Mouse (Mus musculus): ENCODE measurements around the gene Cdkn2aip. TPM values are rescaled to one million over a fixed set of nuclear protein-coding genes. Genes with fewer than 3 reads are reported as not detected.

Gene Cdkn2aip
- polyA plus RNA-seq, 2 experiments: 11.6 to 22.3 TPM

- ATAC-seq (ENCODE audit: low FRiP score, low read depth): no peak
- no peak overlapping the region for H3K4me2 ChIP-seq (replicated peaks; ENCODE audit: low read depth, low read length, severe bottlenecking)
- 54% methylated on average over 14 of the region's 14 CpGs for WGBS
- DNase-seq (ENCODE audit: low spot score): no peak
- H3K9me3 ChIP-seq (ENCODE audit: control insufficient read depth, low read length): no peaks in the 10 kb centered on the region
- no peak overlapping the region for H3K9ac ChIP-seq (ENCODE audit: low read depth, low read length, severe bottlenecking)
- H3K27ac ChIP-seq (replicated peaks; ENCODE audit: low read depth, low read length): no peak overlapping the region
- no peaks in the 10 kb centered on the region for H3K36me3 ChIP-seq (ENCODE audit: control insufficient read depth, insufficient read depth, low read length)
- H3K27me3 ChIP-seq (ENCODE audit: control insufficient read depth, insufficient read depth, low read length): no peaks in the 10 kb centered on the region
- no peak for TF ChIP-seq POLR2A (IDR thresholded peaks at IDR 0.05; ENCODE audit: borderline replicate concordance, extremely low read depth, insufficient read depth, insufficient read length)
- no peaks in the 10 kb centered on the region for H3K4me1 ChIP-seq (ENCODE audit: control insufficient read depth, insufficient read depth, low read length)
- no peak overlapping the region for H3K4me3 ChIP-seq (replicated peaks; ENCODE audit: low read length)
Observed at GRCm38 (mm10) chr8:47750096-47750495, 36.4 kb upstream of the Cdkn2aip start.

- no peaks in the 10 kb centered on the region for H3K36me3 ChIP-seq (ENCODE audit: control insufficient read depth, insufficient read depth, low read length)
- DNase-seq (ENCODE audit: low spot score): no peak
- ATAC-seq (ENCODE audit: low FRiP score, low read depth): no peak
- H3K4me3 ChIP-seq (replicated peaks; ENCODE audit: low read length): no peak overlapping the region
- H3K27me3 ChIP-seq (ENCODE audit: control insufficient read depth, insufficient read depth, low read length): no peaks in the 10 kb centered on the region
- 63% methylated on average over 8 of the region's 8 CpGs for WGBS
- no peak overlapping the region for H3K27ac ChIP-seq (replicated peaks; ENCODE audit: low read depth, low read length)
- no peak overlapping the region for H3K4me2 ChIP-seq (replicated peaks; ENCODE audit: low read depth, low read length, severe bottlenecking)
- H3K9me3 ChIP-seq (ENCODE audit: control insufficient read depth, low read length): no peaks in the 10 kb centered on the region
- TF ChIP-seq POLR2A (IDR thresholded peaks at IDR 0.05; ENCODE audit: borderline replicate concordance, extremely low read depth, insufficient read depth, insufficient read length): no peak
- no peak overlapping the region for H3K9ac ChIP-seq (ENCODE audit: low read depth, low read length, severe bottlenecking)
- no peaks in the 10 kb centered on the region for H3K4me1 ChIP-seq (ENCODE audit: control insufficient read depth, insufficient read depth, low read length)
Observed at GRCm38 (mm10) chr8:47749491-47749890, 35.8 kb upstream of the Cdkn2aip start.

GRCm38 (mm10) chr8:47746304-47746703, 32.6 kb upstream of the Cdkn2aip start:
- no peak overlapping the region for H3K27ac ChIP-seq (replicated peaks; ENCODE audit: low read depth, low read length)
- H3K9me3 ChIP-seq (ENCODE audit: control insufficient read depth, low read length): no peaks in the 10 kb centered on the region
- 59% methylated on average over 12 of the region's 12 CpGs for WGBS
- H3K4me3 ChIP-seq (replicated peaks; ENCODE audit: low read length): no peak overlapping the region
- no peak overlapping the region for H3K9ac ChIP-seq (ENCODE audit: low read depth, low read length, severe bottlenecking)
- H3K4me1 ChIP-seq (ENCODE audit: control insufficient read depth, insufficient read depth, low read length): peaks cover 5% of the 10 kb centered on the region; the same call in 1 of the 2 replicates
- ATAC-seq (ENCODE audit: low FRiP score, low read depth): no peak
- H3K4me2 ChIP-seq (replicated peaks; ENCODE audit: low read depth, low read length, severe bottlenecking): no peak overlapping the region
- H3K27me3 ChIP-seq (ENCODE audit: control insufficient read depth, insufficient read depth, low read length): no peaks in the 10 kb centered on the region; the same call in 1 of the 2 replicates
- no peak for DNase-seq (ENCODE audit: low spot score)
- TF ChIP-seq POLR2A (IDR thresholded peaks at IDR 0.05; ENCODE audit: borderline replicate concordance, extremely low read depth, insufficient read depth, insufficient read length): no peak
- no peaks in the 10 kb centered on the region for H3K36me3 ChIP-seq (ENCODE audit: control insufficient read depth, insufficient read depth, low read length)

GRCm38 (mm10) chr8:47745848-47746247, 32.1 kb upstream of the Cdkn2aip start:
- Histone ChIP-seq H3K4me2 (replicated peaks; ENCODE audit: low read depth, low read length, severe bottlenecking) (no peak overlapping the region), H3K9me3 (ENCODE audit: control insufficient read depth, low read length) (no peaks in the 10 kb centered on the region), H3K4me1 (ENCODE audit: control insufficient read depth, insufficient read depth, low read length) (peaks cover 5% of the 10 kb centered on the region; the same call in 1 of the 2 replicates), H3K9ac (ENCODE audit: low read depth, low read length, severe bottlenecking) (no peak overlapping the region), H3K27ac (replicated peaks; ENCODE audit: low read depth, low read length) (no peak overlapping the region), H3K4me3 (replicated peaks; ENCODE audit: low read length) (no peak overlapping the region), H3K27me3 (ENCODE audit: control insufficient read depth, insufficient read depth, low read length) (no peaks in the 10 kb centered on the region; the same call in 1 of the 2 replicates), H3K36me3 (ENCODE audit: control insufficient read depth, insufficient read depth, low read length) (no peaks in the 10 kb centered on the region)
- ATAC-seq (ENCODE audit: low FRiP score, low read depth) (no peak), DNase-seq (ENCODE audit: low spot score) (no peak)
- TF ChIP-seq POLR2A (IDR thresholded peaks at IDR 0.05; ENCODE audit: borderline replicate concordance, extremely low read depth, insufficient read depth, insufficient read length): no peak
- 25% methylated on average over 6 of the region's 6 CpGs for WGBS

- no peak for ATAC-seq (ENCODE audit: low FRiP score, low read depth)
- H3K27ac ChIP-seq (replicated peaks; ENCODE audit: low read depth, low read length): no peak overlapping the region
- no peak for DNase-seq (ENCODE audit: low spot score)
- no peak for TF ChIP-seq POLR2A (IDR thresholded peaks at IDR 0.05; ENCODE audit: borderline replicate concordance, extremely low read depth, insufficient read depth, insufficient read length)
- H3K4me3 ChIP-seq (replicated peaks; ENCODE audit: low read length): no peak overlapping the region
- peaks cover 5% of the 10 kb centered on the region; the same call in 1 of the 2 replicates for H3K4me1 ChIP-seq (ENCODE audit: control insufficient read depth, insufficient read depth, low read length)
- no peaks in the 10 kb centered on the region; the same call in 1 of the 2 replicates for H3K27me3 ChIP-seq (ENCODE audit: control insufficient read depth, insufficient read depth, low read length)
- no peak overlapping the region for H3K4me2 ChIP-seq (replicated peaks; ENCODE audit: low read depth, low read length, severe bottlenecking)
- no peaks in the 10 kb centered on the region for H3K36me3 ChIP-seq (ENCODE audit: control insufficient read depth, insufficient read depth, low read length)
- WGBS: 65% methylated on average over 9 of the region's 9 CpGs
- no peak overlapping the region for H3K9ac ChIP-seq (ENCODE audit: low read depth, low read length, severe bottlenecking)
- no peaks in the 10 kb centered on the region for H3K9me3 ChIP-seq (ENCODE audit: control insufficient read depth, low read length)
Observed at GRCm38 (mm10) chr8:47744803-47745202, 31.1 kb upstream of the Cdkn2aip start.

Measured in limb, embryonic 14.5 days (tissue).